Mouse (Mus musculus): ENCODE results near the gene Mturn. TPM values are rescaled to one million over a fixed set of nuclear protein-coding genes. Genes with fewer than 3 reads are reported as not detected.

The Mturn gene
- polyA plus RNA-seq (2015; fragmentation: Nextera tagmentation; extraction: Ambion mirVana) = 121 and 129 TPM in 2 replicates

DNA sequence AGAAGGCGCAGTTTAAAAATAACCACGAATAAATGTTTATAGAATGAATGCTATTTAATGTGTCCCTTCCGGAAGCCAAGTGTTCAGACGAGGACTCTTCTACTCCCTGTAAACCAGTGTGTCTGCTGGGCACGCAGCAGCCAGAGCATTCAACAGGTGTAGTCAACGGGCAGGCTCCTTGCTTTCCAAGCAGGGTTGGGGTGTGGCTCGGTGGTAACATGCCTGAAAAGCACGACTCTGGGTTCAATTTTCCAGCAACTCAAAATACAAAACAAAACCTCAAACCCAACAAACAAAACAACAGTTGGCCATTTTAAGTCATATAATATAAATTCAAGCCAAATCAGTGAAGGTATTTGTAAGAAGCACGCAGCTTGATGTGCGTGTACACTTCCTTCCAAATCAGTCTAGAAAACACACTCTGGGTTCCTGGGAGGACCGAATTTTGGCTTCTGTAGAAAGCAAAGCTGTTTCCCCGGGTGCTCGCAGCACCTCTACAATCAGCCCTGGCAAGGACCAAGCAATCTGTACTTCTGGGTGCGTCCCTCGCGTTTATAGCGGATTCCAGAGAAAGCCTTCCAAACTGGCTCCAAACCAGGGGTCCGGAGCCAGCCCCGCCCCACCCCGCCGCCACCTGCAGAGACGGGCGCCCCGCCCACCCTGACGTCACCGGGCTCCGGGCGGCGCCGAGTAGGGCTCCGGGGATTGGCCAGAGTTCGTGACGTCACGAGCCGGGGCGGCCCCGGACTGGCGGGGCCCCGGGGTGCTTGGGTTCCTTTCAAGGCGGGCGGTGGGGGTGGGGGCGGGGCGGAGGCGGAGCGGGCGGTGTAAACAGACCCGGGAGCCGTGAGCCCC lies at the start of gene Mturn:
TSS of gene Mturn (plus strand) at position 734 of the 855 bp plus-strand sequence.
- no peaks in the 10 kb centered on the region for H3K36me3 ChIP-seq
- H3K9ac ChIP-seq (replicated peaks) = peak within 1 kb of the TSS; percentile 87
- H3K4me2 ChIP-seq (replicated peaks) = peak within 1 kb of the TSS; percentile 76
- H3K4me3 ChIP-seq = peak within 1 kb of the TSS; percentile 84
- H3K9me3 ChIP-seq = no peaks in the 10 kb centered on the region
- no peaks in the 10 kb centered on the region for H3K27me3 ChIP-seq
- WGBS = 4% methylated on average over 46 of the region's 48 CpGs
- peak; percentile 96 for ATAC-seq (replicated peaks)
- peak within 1 kb of the TSS; percentile 86 for H3K27ac ChIP-seq (replicated peaks)
- peaks cover 37% of the 10 kb centered on the region for H3K4me1 ChIP-seq

DNA sequence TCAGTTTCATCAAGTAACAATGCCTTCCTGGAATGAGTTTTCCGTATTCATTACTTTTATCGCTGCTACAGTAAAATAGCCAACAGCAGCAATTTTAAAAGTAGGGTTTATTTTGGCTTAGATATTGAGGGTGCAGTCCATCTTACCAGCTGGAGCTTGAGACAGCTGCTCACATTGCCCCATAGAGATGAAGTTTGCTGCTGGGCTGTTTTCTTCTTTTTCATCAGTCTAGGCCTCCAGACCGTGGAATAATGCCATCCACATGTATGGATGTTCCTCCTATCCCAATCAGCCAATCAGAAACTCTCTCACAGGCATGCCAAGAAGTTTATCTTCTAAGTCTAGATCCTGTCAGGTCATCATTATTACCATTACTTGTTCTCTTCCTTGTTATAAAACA lies 41.5 kb upstream of the Mturn start:
- ATAC-seq (replicated peaks) = no peak
- no peaks in the 10 kb centered on the region for H3K9me3 ChIP-seq
- 91% methylated on average over 3 of the region's 3 CpGs for WGBS

GRCm38 (mm10) chr6:54641953-54642352 lies 39.5 kb upstream of the Mturn start:
- H3K9ac ChIP-seq (replicated peaks) = no peak overlapping the region
- H3K9me3 ChIP-seq = no peaks in the 10 kb centered on the region
- ATAC-seq (replicated peaks) = 0 out of 2 replicates have a peak, but pooled peaks have one; percentile 57
- no peaks in the 10 kb centered on the region for H3K27me3 ChIP-seq
- peaks cover 16% of the 10 kb centered on the region for H3K36me3 ChIP-seq
- H3K4me2 ChIP-seq (replicated peaks) = no peak overlapping the region
- 57% methylated on average over 2 of the region's 2 CpGs for WGBS
- H3K4me3 ChIP-seq = no peak overlapping the region
- no peaks in the 10 kb centered on the region for H3K4me1 ChIP-seq
- no peak overlapping the region for H3K27ac ChIP-seq (replicated peaks)

More for the DNA sequence above, 41.5 kb upstream of the Mturn start:
- no peak overlapping the region for H3K27ac ChIP-seq (replicated peaks)
- no peaks in the 10 kb centered on the region for H3K27me3 ChIP-seq
- H3K36me3 ChIP-seq = peaks cover 19% of the 10 kb centered on the region
- no peak overlapping the region for H3K4me3 ChIP-seq
- no peak overlapping the region for H3K9ac ChIP-seq (replicated peaks)
- H3K4me1 ChIP-seq = no peaks in the 10 kb centered on the region
- no peak overlapping the region for H3K4me2 ChIP-seq (replicated peaks)

DNA sequence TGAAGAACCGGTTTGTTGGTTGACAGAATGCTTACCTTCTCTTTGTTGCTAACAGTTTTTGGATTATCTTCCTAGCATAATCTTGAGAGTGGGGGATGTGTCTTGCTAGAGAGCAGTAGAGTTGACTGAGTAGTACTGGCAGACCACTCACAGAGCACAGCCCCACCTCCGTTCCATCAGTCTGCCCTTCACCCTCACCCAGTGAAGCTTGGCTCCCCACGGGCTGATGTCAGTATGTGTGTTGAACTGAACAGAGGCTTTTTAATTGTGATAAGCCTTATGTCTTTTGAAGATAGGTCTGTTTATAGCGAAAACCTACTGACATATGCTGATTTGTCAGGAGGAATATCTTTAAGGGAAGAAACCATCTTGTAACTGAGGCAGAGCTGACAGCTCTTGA lies 38.2 kb upstream of the Mturn start:
- H3K4me3 ChIP-seq = no peak overlapping the region
- WGBS = 78% methylated on average over 4 of the region's 4 CpGs
- H3K4me2 ChIP-seq (replicated peaks) = no peak overlapping the region
- H3K27me3 ChIP-seq = no peaks in the 10 kb centered on the region
- H3K9ac ChIP-seq (replicated peaks) = no peak overlapping the region
- H3K27ac ChIP-seq (replicated peaks) = no peak overlapping the region
- H3K9me3 ChIP-seq = no peaks in the 10 kb centered on the region
- peaks cover 11% of the 10 kb centered on the region for H3K36me3 ChIP-seq
- no peak for ATAC-seq (replicated peaks)
- no peaks in the 10 kb centered on the region for H3K4me1 ChIP-seq

- ATAC-seq (replicated peaks) = no peak
- WGBS = 89% methylated on average over 11 of the region's 11 CpGs
- Histone ChIP-seq H3K4me1 (no peaks in the 10 kb centered on the region), H3K9ac (replicated peaks) (no peak overlapping the region), H3K4me2 (replicated peaks) (no peak overlapping the region), H3K27me3 (no peaks in the 10 kb centered on the region), H3K4me3 (no peak overlapping the region), H3K36me3 (no peaks in the 10 kb centered on the region), H3K9me3 (no peaks in the 10 kb centered on the region), H3K27ac (replicated peaks) (no peak overlapping the region)
Measured at GRCm38 (mm10) chr6:54655471-54656095, 25.8 kb upstream of the Mturn start.

DNA sequence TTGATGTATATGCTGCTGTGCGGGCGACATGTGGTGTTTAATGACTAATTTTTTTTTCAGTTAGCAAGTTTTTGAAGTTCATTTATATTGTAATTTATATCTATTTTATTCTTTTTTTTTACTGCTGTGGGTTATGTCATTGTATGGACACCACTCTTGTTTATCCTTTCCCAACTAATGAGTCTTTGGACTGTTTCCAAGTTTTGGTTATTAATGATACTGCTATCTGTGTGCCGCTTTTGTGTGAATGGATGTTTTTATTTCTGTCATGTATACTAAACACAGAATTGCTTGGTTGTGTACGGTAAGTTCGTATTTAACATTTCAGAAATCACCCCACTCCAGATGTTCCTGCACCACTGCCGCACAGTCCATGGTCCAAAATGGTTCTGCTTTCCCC lies 23.6 kb upstream of the Mturn start:
- Histone ChIP-seq H3K9me3 (no peaks in the 10 kb centered on the region), H3K27me3 (no peaks in the 10 kb centered on the region), H3K36me3 (no peaks in the 10 kb centered on the region), H3K4me3 (no peak overlapping the region), H3K4me1 (no peaks in the 10 kb centered on the region), H3K9ac (replicated peaks) (no peak overlapping the region), H3K27ac (replicated peaks) (no peak overlapping the region), H3K4me2 (replicated peaks) (no peak overlapping the region)
- no peak for ATAC-seq (replicated peaks)
- WGBS = 58% methylated on average over 6 of the region's 6 CpGs

GRCm38 (mm10) chr6:54669868-54670267 lies 11.6 kb upstream of the Mturn start:
- 90% methylated on average over 6 of the region's 6 CpGs for WGBS
- Histone ChIP-seq H3K4me2 (replicated peaks) (no peak overlapping the region), H3K27ac (replicated peaks) (no peak overlapping the region), H3K9me3 (no peaks in the 10 kb centered on the region), H3K36me3 (no peaks in the 10 kb centered on the region), H3K27me3 (no peaks in the 10 kb centered on the region), H3K4me3 (no peak overlapping the region), H3K9ac (replicated peaks) (no peak overlapping the region), H3K4me1 (no peaks in the 10 kb centered on the region)
- no peak for ATAC-seq (replicated peaks)

DNA sequence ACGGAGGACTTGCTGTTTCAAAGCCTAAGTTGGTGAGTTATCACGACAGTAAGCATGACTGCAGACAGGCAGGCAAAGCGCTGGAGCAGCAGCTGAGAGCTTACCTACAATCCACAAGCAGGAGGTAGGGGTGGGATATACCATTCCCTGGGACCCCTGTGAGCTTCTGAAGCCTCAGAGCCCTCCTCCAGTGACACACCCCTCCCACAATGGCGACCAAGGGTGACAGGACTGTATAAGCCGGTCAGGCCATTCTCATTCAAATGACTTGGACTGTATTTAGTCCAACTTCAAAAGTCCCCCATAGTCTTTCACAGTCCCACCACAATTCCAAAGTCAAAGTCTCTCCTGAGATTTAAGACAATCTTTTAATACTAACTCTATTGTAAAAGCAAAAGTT lies 8.5 kb upstream of the Mturn start:
- no peak for ATAC-seq (replicated peaks)
- H3K27ac ChIP-seq (replicated peaks) = no peak overlapping the region
- no peaks in the 10 kb centered on the region for H3K9me3 ChIP-seq
- WGBS = 48% methylated on average over 5 of the region's 5 CpGs
- H3K4me2 ChIP-seq (replicated peaks) = no peak overlapping the region
- no peaks in the 10 kb centered on the region for H3K4me1 ChIP-seq
- no peak overlapping the region for H3K9ac ChIP-seq (replicated peaks)
- H3K36me3 ChIP-seq = no peaks in the 10 kb centered on the region
- no peak overlapping the region for H3K4me3 ChIP-seq
- no peaks in the 10 kb centered on the region for H3K27me3 ChIP-seq

DNA sequence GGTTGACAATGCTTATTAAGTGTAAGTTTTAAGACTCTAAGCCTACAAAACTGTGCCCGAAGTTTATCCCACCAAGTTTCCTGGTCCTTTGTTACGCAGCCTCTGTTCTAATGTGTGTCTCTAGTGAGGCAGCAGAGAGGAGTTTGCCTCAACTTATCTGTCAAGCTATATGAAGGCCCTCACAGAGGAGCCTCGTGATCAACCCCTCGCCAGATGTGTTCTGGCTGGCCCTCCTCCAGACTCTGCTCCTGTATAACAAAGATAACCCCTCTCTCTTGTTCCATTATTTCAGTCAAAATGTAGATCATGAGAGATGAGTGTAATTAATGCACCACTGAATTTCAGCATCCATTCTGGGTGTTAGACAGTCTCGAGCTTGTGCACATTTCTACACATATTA lies 1.7 kb upstream of the Mturn start:
- Histone ChIP-seq H3K9me3 (no peaks in the 10 kb centered on the region), H3K36me3 (no peaks in the 10 kb centered on the region), H3K4me1 (peaks cover 32% of the 10 kb centered on the region), H3K4me2 (replicated peaks) (no peak overlapping the region), H3K27me3 (no peaks in the 10 kb centered on the region), H3K27ac (replicated peaks) (no peak overlapping the region), H3K9ac (replicated peaks) (no peak overlapping the region), H3K4me3 (no peak overlapping the region)
- ATAC-seq (replicated peaks) = no peak
- WGBS = 73% methylated on average over 5 of the region's 5 CpGs

- under 1% methylated on average over 61 of the region's 61 CpGs for WGBS
- Histone ChIP-seq H3K4me3 (peak overlapping the region; percentile 84), H3K36me3 (no peaks in the 10 kb centered on the region), H3K9ac (replicated peaks) (peak overlapping the region; percentile 87), H3K4me1 (peaks cover 37% of the 10 kb centered on the region), H3K27me3 (no peaks in the 10 kb centered on the region), H3K27ac (replicated peaks) (peak overlapping the region; percentile 86), H3K9me3 (no peaks in the 10 kb centered on the region), H3K4me2 (replicated peaks) (peak overlapping the region; percentile 76)
- ATAC-seq (replicated peaks) = peak; percentile 76
Measured at GRCm38 (mm10) chr6:54681746-54682428, 463 bp downstream of the Mturn start.

GRCm38 (mm10) chr6:54684085-54684484 lies 2.7 kb downstream of the Mturn start:
- Histone ChIP-seq H3K4me3 (no peak overlapping the region), H3K4me1 (peaks cover 37% of the 10 kb centered on the region), H3K27me3 (no peaks in the 10 kb centered on the region), H3K36me3 (peaks cover 3% of the 10 kb centered on the region; the same call in 1 of the 2 replicates), H3K4me2 (replicated peaks) (0 out of 2 replicates have a peak overlapping the region, but pooled peaks have one; percentile 76), H3K9me3 (no peaks in the 10 kb centered on the region), H3K27ac (replicated peaks) (no peak overlapping the region), H3K9ac (replicated peaks) (no peak overlapping the region)
- WGBS = 77% methylated on average over 4 of the region's 4 CpGs
- ATAC-seq (replicated peaks) = no peak

DNA sequence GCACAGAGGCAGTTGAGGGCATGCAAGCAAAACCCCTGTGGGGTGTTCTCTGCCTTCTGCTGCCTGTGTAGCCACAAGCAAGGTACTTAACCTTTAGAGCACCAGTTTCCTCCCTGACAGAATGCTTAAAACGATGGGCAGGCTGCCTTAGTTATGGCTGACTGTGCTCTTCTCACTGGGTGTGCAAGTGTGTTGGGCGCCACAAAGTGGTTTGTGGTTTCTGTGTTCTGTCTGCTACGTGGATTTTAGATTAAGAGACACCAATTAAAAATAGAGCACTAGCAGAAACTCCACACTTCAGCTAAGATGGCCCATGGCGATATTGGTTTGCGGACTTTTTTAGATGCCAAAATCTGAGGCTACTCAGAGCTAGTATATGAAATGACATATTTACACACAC lies 3.7 kb downstream of the Mturn start:
- no peaks in the 10 kb centered on the region for H3K9me3 ChIP-seq
- WGBS = 78% methylated on average over 5 of the region's 5 CpGs
- no peak overlapping the region for H3K4me3 ChIP-seq
- H3K4me2 ChIP-seq (replicated peaks) = no peak overlapping the region
- peaks cover 37% of the 10 kb centered on the region for H3K4me1 ChIP-seq
- no peak overlapping the region for H3K27ac ChIP-seq (replicated peaks)
- peaks cover 12% of the 10 kb centered on the region for H3K36me3 ChIP-seq
- H3K9ac ChIP-seq (replicated peaks) = no peak overlapping the region
- ATAC-seq (replicated peaks) = no peak
- H3K27me3 ChIP-seq = no peaks in the 10 kb centered on the region
